Mouse (Mus musculus) stomach, embryonic 15.5 days (tissue): ENCODE measurements around the gene Sf3b3. TPM values are rescaled to one million over a fixed set of nuclear protein-coding genes. Genes with fewer than 3 reads are reported as not detected.

ENCODE experiments used
- ATAC-seq: fragments of 200-750 bp; cut with Nextera tagmentation; 2 replicates; pipeline ENCODE4 v1.8.0; 2017; ENCODE audit warnings: low read depth, moderate number of reproducible peaks, moderate TSS enrichment; ENCODE audit not compliant: insufficient read depth, low FRiP score
- H3K27ac ChIP-seq: fragments of 300-500 bp; sonication (generic); 2 replicates; pipeline ENCODE4 v1.5.1; 2015; ENCODE audit warnings: mild to moderate bottlenecking, inconsistent platforms
- H3K27me3 ChIP-seq: fragments of 300-500 bp; sonication (generic); replicated peaks from 2 replicates; pipeline ENCODE4 v1.6.1; 2015; ENCODE audit warnings: inconsistent platforms
- H3K36me3 ChIP-seq: fragments of 300-500 bp; sonication (generic); 2 replicates; pipeline ENCODE4 v1.6.1; 2015; ENCODE audit warnings: inconsistent platforms
- H3K4me1 ChIP-seq: fragments of 300-500 bp; sonication (generic); 2 replicates; pipeline ENCODE4 v1.6.1; 2015; ENCODE audit warnings: inconsistent platforms
- H3K4me2 ChIP-seq: fragments of 300-500 bp; sonication (generic); 2 replicates; pipeline ENCODE4 v1.6.1; 2015; ENCODE audit warnings: mild to moderate bottlenecking, inconsistent platforms
- H3K4me3 ChIP-seq: fragments of 300-500 bp; sonication (generic); replicated peaks from 2 replicates; pipeline ENCODE4 v1.5.1; 2015; ENCODE audit warnings: inconsistent platforms
- H3K9ac ChIP-seq: fragments of 300-500 bp; sonication (generic); 2 replicates; pipeline ENCODE4 v1.6.1; 2015; ENCODE audit warnings: inconsistent platforms
- H3K9me3 ChIP-seq: fragments of 300-500 bp; sonication (generic); 2 replicates; pipeline ENCODE4 v1.6.1; 2016; ENCODE audit warnings: inconsistent platforms
- WGBS: fragments of 180-500 bp; shearing (Covaris S2); methylation state at CpG from one replicate; pipeline ENCODE4 v1.1.7; 2015; 5-methylcytosine and 5-hydroxymethylcytosine counted together
- polyA plus RNA-seq: library from polyadenylated mRNA; unstranded; fragments of >200 nt; fragmentation: Nextera tagmentation; extraction: Ambion mirVana; gene quantifications from 2 replicates; pipeline ENCODE4 v1.2.1, GENCODE M21; 2015

The Sf3b3 gene
- polyA plus RNA-seq, 1 experiment from 2014 or later: 122 TPM

- Histone ChIP-seq H3K36me3 (no peaks in the 10 kb centered on the region), H3K9me3 (no peaks in the 10 kb centered on the region), H3K4me3 (no peak overlapping the region), H3K9ac (no peak overlapping the region), H3K27me3 (no peaks in the 10 kb centered on the region), H3K4me1 (0 out of 2 replicates have a peak, but pooled peaks cover 4% of the 10 kb centered on the region), H3K27ac (no peak overlapping the region), H3K4me2 (no peak overlapping the region)
- WGBS: 70% methylated on average over 2 of the region's 2 CpGs
- no peak for ATAC-seq
These were observed 61.2 kb downstream of the Sf3b3 start for GRCm38 (mm10) chr8:110785366-110785765.

DNA sequence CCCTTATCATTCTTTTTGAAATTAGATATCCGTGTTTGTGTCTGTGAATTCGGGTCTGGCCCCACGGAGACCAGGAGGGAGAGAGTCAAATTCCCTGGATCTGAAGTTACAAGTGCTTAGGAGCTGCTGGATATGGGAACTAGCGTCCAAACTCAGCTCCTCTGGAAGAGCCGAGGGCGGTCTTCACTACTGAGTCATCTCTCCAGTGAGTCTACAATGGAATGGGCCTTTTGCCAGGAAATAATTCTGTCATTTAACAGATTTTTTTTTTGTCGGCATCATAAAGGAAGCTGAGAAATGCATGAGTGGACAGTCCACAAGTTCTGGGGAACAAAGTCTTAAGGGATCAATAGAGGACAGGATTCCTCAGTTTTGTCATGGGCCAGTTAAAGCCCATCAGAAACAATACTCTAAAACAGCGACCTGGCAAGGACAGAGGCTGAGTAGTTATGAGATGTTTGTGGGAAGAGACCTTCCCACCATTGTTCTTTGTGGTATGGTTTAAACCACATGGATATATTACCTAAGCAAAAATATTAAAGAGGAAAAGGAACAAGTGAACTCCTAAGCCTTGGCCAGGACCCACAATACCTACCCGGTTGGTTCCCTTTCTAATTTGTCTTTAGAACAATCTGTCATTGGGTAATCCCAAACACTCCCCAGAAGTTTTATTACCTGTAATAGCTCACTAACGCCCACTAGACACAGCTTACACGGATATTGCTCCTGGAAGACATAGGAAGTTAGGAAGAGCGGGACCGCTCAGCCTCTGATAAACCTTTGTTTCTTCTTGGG lies 66.5 kb downstream of the Sf3b3 start:
- no peaks in the 10 kb centered on the region for H3K9me3 ChIP-seq
- no peak overlapping the region for H3K4me2 ChIP-seq
- ATAC-seq: no peak
- no peak overlapping the region for H3K9ac ChIP-seq
- H3K27me3 ChIP-seq: no peaks in the 10 kb centered on the region
- no peaks in the 10 kb centered on the region for H3K36me3 ChIP-seq
- WGBS: 67% methylated on average over 13 of the region's 13 CpGs
- no peak overlapping the region for H3K4me3 ChIP-seq
- no peak overlapping the region for H3K27ac ChIP-seq
- no peaks in the 10 kb centered on the region for H3K4me1 ChIP-seq

DNA sequence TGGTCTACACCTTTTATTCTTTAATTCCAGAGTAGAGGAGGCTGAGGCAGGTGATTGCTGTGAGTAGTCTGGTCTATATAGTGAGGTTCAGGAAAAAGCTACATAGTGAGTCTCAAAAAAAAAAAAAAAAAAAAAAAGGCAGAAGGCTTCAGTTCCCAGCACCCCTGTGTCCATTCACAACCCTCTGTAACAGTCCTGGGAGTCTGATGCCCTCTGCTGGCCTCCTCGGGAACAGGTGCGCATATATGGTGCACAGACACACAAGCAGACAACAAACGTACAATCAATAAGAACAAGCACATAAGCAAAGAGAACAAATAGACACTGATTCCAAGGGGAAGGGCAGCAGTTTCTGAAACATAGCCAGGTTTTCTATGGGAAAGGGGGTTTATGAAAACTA lies 70.3 kb downstream of the Sf3b3 start:
- no peak overlapping the region for H3K4me3 ChIP-seq
- H3K9me3 ChIP-seq: no peaks in the 10 kb centered on the region
- H3K4me2 ChIP-seq: no peak overlapping the region
- no peak overlapping the region for H3K9ac ChIP-seq
- H3K4me1 ChIP-seq: peaks cover 4% of the 10 kb centered on the region; the same call in 1 of the 2 replicates
- H3K36me3 ChIP-seq: no peaks in the 10 kb centered on the region
- H3K27ac ChIP-seq: no peak overlapping the region
- 93% methylated on average over 3 of the region's 3 CpGs for WGBS
- no peak for ATAC-seq
- no peaks in the 10 kb centered on the region for H3K27me3 ChIP-seq

DNA sequence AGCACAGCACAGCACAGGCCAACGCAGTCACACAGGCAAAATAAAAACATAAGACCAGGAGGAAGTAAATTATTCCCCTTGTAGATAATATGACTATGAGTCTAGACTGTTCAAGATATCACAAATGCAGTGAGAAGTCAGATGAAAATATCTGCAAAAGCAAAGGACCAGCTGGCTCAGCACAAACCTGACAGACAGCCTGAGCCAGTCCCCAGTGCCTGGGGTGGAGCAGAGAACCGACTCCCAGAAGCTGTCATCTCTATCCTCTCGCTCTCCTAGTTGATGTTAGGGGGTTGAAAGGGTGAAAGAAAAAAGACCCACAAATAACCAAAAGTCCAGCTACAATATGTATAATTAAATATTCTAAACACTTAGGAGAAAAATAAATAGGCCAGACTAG lies 70.9 kb downstream of the Sf3b3 start:
- no peak for ATAC-seq
- H3K4me2 ChIP-seq: no peak overlapping the region
- no peaks in the 10 kb centered on the region for H3K36me3 ChIP-seq
- no peaks in the 10 kb centered on the region for H3K27me3 ChIP-seq
- H3K9ac ChIP-seq: no peak overlapping the region
- no peaks in the 10 kb centered on the region for H3K9me3 ChIP-seq
- H3K27ac ChIP-seq: no peak overlapping the region
- peaks cover 4% of the 10 kb centered on the region; the same call in 1 of the 2 replicates for H3K4me1 ChIP-seq
- no peak overlapping the region for H3K4me3 ChIP-seq
- 72% methylated on average over 3 of the region's 3 CpGs for WGBS

- Histone ChIP-seq H3K4me2 (no peak overlapping the region), H3K27ac (no peak overlapping the region), H3K4me3 (no peak overlapping the region), H3K27me3 (no peaks in the 10 kb centered on the region), H3K9ac (no peak overlapping the region), H3K9me3 (no peaks in the 10 kb centered on the region), H3K4me1 (peaks cover 4% of the 10 kb centered on the region; the same call in 1 of the 2 replicates), H3K36me3 (no peaks in the 10 kb centered on the region)
- 71% methylated on average over 8 of the region's 8 CpGs for WGBS
- ATAC-seq: no peak
These were observed 71.3 kb downstream of the Sf3b3 start for GRCm38 (mm10) chr8:110775316-110775715.

GRCm38 (mm10) chr8:110774725-110775124 lies 71.9 kb downstream of the Sf3b3 start:
- H3K4me1 ChIP-seq: peaks cover 4% of the 10 kb centered on the region; the same call in 1 of the 2 replicates
- H3K36me3 ChIP-seq: no peaks in the 10 kb centered on the region
- no peak for ATAC-seq
- no peaks in the 10 kb centered on the region for H3K9me3 ChIP-seq
- no peak overlapping the region for H3K9ac ChIP-seq
- no peaks in the 10 kb centered on the region for H3K27me3 ChIP-seq
- no peak overlapping the region for H3K4me2 ChIP-seq
- no peak overlapping the region for H3K27ac ChIP-seq
- no peak overlapping the region for H3K4me3 ChIP-seq
- WGBS: 82% methylated on average over 6 of the region's 6 CpGs

GRCm38 (mm10) chr8:110774047-110774446 lies 72.5 kb downstream of the Sf3b3 start:
- H3K9me3 ChIP-seq: no peaks in the 10 kb centered on the region
- no peak overlapping the region for H3K27ac ChIP-seq
- no peak overlapping the region for H3K4me3 ChIP-seq
- H3K27me3 ChIP-seq: no peaks in the 10 kb centered on the region
- no peak overlapping the region for H3K4me2 ChIP-seq
- no peak overlapping the region for H3K9ac ChIP-seq
- ATAC-seq: no peak
- H3K36me3 ChIP-seq: no peaks in the 10 kb centered on the region
- WGBS: 59% methylated on average over 3 of the region's 3 CpGs
- peaks cover 4% of the 10 kb centered on the region; the same call in 1 of the 2 replicates for H3K4me1 ChIP-seq

GRCm38 (mm10) chr8:110772452-110772851 lies 74.1 kb downstream of the Sf3b3 start:
- H3K27me3 ChIP-seq: no peaks in the 10 kb centered on the region
- no peak overlapping the region for H3K9ac ChIP-seq
- H3K4me1 ChIP-seq: peaks cover 4% of the 10 kb centered on the region; the same call in 1 of the 2 replicates
- WGBS: 52% methylated on average over 7 of the region's 7 CpGs
- no peak overlapping the region for H3K4me3 ChIP-seq
- ATAC-seq: no peak; the same call in 1 of the 2 replicates
- no peaks in the 10 kb centered on the region for H3K36me3 ChIP-seq
- no peaks in the 10 kb centered on the region for H3K9me3 ChIP-seq
- H3K27ac ChIP-seq: peak overlapping the region; percentile 32; the same call in 1 of the 2 replicates
- no peak overlapping the region for H3K4me2 ChIP-seq

- Histone ChIP-seq H3K4me2 (no peak overlapping the region), H3K9me3 (no peaks in the 10 kb centered on the region), H3K9ac (no peak overlapping the region), H3K27ac (no peak overlapping the region), H3K4me1 (peaks cover 4% of the 10 kb centered on the region; the same call in 1 of the 2 replicates), H3K36me3 (no peaks in the 10 kb centered on the region), H3K27me3 (no peaks in the 10 kb centered on the region), H3K4me3 (no peak overlapping the region)
- no peak for ATAC-seq
- 72% methylated on average over 6 of the region's 6 CpGs for WGBS
These were observed 79.3 kb downstream of the Sf3b3 start for GRCm38 (mm10) chr8:110767261-110767660.

- no peak overlapping the region for H3K9ac ChIP-seq
- no peak overlapping the region for H3K4me2 ChIP-seq
- H3K4me3 ChIP-seq: no peak overlapping the region
- H3K27ac ChIP-seq: no peak overlapping the region
- WGBS: 83% methylated on average over 3 of the region's 3 CpGs
- H3K27me3 ChIP-seq: no peaks in the 10 kb centered on the region
- ATAC-seq: no peak
- H3K9me3 ChIP-seq: no peaks in the 10 kb centered on the region
- no peaks in the 10 kb centered on the region for H3K36me3 ChIP-seq
- 0 out of 2 replicates have a peak, but pooled peaks cover 2% of the 10 kb centered on the region for H3K4me1 ChIP-seq
These were observed 81.9 kb downstream of the Sf3b3 start for GRCm38 (mm10) chr8:110764671-110765070.

DNA sequence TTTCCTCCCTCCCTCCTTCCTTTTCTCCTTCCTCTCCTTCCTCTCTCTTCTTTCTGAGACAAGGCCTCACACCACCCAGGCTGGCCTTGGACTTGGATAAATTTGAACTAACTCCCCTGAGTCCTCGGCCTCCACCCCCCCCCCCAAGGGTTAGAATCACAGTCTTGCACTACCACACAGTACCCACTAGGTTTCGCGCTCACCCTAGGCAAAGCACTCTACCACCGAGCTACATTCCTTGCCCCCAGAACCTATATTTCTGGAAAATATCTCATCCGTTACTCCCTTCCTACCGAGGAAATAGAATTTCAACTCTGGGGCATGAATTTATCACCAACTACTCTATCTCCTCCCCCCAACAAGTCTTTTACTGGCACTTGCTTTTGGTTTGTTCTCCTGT lies 84.6 kb downstream of the Sf3b3 start:
- no peak overlapping the region for H3K27ac ChIP-seq
- WGBS: 48% methylated on average over 6 of the region's 6 CpGs
- no peaks in the 10 kb centered on the region for H3K27me3 ChIP-seq
- ATAC-seq: no peak
- H3K36me3 ChIP-seq: no peaks in the 10 kb centered on the region
- no peak overlapping the region for H3K4me3 ChIP-seq
- no peak overlapping the region for H3K9ac ChIP-seq
- no peaks in the 10 kb centered on the region for H3K9me3 ChIP-seq
- no peak overlapping the region for H3K4me2 ChIP-seq
- H3K4me1 ChIP-seq: 0 out of 2 replicates have a peak, but pooled peaks cover 2% of the 10 kb centered on the region

DNA sequence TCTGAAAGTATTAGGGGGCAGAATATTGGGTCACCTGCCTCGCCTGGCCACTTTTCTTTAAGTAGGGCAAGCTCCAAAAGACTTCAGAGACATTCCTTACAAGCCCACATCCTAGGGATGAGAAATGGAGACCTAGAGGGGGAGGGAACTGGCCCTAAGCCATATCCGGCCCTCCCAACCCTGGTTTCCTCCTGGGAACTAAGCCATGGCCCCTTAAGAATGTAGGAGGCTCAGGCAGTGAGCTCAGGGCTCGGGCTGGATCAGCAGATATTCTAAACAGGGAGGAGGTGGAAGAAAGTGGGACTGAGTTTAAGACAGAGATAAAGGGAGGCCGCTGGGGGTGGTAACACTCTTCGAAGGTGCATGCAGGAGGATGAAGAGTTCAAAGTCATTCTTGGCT lies 85.4 kb downstream of the Sf3b3 start:
- no peaks in the 10 kb centered on the region for H3K27me3 ChIP-seq
- no peak overlapping the region for H3K4me2 ChIP-seq
- no peak overlapping the region for H3K27ac ChIP-seq
- H3K9ac ChIP-seq: no peak overlapping the region
- H3K4me3 ChIP-seq: no peak overlapping the region
- peak; percentile 44; the same call in 1 of the 2 replicates for ATAC-seq
- 33% methylated on average over 5 of the region's 5 CpGs for WGBS
- H3K4me1 ChIP-seq: 0 out of 2 replicates have a peak, but pooled peaks cover 2% of the 10 kb centered on the region
- no peaks in the 10 kb centered on the region for H3K36me3 ChIP-seq
- no peaks in the 10 kb centered on the region for H3K9me3 ChIP-seq
